Mouse (Mus musculus): Measurements from ENCODE around the gene Flot1.

Gene Flot1

DNA sequence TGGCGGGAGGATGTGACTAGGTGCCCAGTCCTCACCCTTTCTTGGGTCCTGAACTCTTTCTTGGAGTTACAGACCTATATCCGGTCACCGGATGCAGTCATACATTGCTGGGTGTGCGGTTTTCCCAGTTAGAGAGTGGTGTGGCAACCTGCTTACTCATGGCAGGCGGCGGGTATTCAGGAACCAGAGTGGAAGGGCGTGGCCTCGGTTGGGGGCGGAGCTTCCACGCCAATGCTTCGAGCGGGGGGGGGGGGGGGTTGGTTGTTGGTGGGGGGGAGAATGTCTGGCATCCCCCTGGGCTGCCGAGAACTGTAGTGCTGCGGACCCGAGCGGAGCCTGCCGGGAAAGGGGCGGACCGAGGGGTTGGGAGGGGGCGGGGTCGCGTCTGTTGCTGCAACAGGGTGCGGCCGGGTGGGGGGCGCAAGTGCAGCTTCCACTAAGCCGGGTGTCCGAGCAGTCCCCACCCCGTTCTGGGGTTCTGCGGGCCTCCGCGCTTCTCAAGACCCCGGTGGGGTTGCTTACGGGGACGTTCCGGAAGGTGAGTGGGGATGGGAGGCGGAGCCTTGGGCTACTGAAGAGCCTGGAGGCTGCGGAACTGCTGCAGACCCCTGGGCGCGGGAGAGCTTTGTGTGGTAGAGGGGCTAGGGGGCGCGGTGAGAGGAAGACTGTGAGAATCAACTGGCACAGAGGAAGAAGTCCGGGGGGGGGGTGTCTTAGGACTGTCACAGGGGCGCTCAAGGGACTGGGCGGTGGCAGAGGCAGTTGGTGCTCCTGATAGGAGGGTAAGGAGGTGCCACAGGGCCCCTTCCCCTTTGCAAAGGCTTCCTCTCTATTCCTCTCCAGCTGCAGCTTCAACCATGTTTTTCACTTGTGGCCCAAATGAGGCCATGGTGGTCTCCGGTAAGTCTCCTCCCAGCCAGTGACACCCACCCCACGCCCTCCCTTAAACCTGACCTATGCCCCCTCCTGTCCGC is at the start of gene Flot1:
Gene Flot1, plus strand, starts transcription at position 267 of the 974 bp plus-strand sequence.
- DNase-seq (ENCODE audit: extremely low read depth, low read depth) = peak; percentile 95

DNA sequence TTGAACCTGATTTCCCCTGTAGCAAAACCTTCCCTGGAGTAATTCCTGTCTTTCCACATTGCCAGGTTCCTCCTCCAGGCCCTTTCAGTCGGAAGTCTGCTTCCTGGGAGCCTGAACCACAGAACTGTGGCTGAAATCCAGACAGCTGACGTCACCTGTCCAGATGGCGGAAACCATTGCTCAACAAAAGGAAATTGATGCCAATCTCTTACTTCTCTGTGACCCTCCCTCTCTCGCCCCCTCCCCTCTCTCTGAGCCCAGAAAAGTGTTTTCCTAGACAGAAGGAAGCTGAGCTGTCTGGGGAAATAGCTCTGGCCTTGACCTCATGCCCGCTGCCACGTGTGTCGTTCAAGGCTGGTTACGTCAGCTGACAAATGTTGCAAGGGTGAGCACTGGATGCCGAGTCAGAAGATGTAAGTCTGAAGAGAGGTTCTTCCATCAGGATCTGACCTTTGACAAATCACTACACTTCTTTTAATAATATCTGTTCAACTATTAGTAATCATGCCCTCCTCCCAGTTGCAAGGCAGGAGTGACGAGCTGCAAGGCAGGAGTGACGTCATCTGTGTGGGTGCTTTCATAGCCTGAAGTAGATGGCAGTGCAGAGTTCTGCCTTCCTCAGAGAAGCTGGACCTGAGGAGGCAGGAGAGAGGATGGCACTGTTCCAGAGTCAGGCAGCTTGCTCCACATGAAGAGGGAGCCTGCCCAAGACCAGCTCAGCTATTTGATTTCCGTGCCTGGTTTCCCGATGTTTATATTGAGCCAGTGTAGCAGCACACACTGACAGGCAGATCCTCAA is 46.0 kb upstream of the Flot1 start:
- DNase-seq (ENCODE audit: extremely low read depth, low read depth) = no peak

DNA sequence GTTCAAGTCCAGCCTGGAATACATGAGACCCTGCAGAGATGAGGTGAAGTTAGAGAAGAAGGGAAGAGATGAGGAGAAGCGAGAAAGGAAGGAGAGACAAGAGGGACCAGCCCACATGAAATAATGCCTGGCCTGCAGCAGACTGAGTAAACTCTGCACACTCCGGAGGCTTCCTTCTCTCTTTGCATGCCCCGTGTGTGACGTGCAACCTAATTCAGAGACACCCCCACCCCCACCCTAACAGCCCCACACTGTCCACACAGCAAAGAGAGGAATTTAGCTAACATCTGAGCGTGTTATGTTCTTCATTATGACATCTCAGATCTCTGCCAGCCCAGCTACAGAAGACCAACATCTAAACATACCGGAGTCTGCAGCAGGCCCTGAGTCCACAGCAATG is 44.1 kb upstream of the Flot1 start:
- DNase-seq (ENCODE audit: extremely low read depth, low read depth) = no peak

DNA sequence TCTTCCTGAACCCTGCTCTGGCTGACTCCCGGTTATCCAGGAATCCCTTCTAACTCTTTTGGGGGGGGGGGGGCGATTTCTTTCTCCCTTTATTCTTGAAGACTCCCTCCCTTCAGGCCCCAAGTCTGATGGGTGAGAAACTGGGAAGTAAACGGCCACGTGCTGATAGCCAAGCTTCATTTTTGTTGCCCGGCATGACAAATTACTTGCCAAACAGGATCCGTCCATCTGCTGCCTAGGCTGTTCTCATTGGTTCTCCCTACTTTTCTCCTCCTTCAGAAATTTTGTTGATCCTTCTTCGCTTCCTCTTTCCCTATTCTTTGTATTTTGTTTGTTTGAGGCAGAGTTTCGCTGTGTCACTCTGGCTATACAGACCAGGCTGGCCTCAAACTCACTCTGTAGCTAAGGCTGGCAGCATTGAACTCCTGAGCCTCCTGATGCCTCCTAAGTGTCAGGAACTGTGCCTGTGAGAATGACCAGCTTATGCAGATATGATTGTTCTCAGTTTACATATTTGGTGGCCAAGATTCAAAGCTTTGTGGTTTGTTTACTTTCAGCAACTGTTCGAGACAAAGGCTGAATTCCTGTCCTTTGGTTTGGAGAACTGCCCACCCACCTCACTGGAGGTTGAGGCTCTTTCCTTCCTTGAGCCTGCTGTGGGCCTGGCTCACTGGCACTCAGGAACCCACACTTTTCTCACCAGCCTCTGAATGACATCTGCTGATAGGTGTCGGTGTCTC is 43.4 kb upstream of the Flot1 start:
- no peak for DNase-seq (ENCODE audit: extremely low read depth, low read depth)

DNA sequence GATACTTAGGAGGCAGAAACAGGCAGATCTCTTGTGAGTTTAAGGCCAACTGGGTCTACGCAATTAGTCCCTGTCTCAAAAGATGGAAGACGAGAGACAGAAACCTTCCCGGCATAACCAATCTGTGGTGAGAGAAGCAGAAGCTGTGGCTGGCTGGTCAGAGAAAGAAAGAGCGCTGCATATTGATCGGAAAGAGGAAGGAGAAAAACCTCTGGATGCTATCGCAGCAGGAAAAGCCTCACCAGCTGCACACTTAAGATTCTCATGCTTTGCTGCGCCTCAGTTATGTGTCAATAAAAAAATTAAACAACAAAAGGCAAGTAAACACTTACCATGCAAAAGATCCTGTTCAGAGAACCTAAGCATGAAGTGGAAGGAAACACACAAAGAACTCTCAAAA is 42.7 kb upstream of the Flot1 start:
- peak; percentile 88 for DNase-seq (ENCODE audit: extremely low read depth, low read depth)

DNA sequence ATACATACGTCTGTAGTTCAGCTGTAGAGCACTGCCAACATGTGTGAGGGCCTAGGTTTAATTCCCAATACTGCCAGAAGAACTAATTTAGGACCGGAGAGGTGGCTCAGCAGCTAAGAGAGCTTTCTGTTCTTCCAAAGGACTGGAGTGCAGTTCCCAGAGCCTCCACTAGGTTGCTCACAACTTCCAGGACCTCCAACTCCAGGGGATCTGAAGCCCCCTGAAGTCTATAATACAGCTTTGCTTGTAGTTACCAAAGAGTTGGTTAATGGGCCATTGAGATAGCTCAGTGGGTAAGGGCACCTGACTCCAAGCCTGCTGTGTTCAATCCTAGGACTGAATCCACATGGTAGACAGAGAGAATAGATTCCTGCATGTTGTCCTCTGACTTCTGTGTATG is 40.6 kb upstream of the Flot1 start:
- DNase-seq (ENCODE audit: extremely low read depth, low read depth) = no peak

DNA sequence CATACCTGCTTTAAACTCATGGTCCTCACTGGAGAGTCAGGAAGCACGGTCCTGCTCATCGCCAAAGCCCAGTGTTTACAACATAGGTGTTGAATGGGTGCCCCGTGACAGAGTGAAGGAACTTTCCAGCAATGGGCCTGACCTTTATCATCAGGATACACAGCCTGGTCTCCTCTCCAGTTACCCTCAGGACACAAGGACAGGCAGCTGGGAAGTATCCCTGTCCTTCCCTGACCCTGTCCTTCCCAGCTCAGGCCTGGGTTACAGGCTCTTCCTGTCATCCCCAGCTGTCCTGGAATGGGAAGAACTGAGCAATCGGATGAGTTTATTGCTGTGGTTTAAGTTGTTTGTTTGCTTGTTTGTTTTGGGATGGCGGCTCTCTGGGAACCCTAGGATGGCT is 40.1 kb upstream of the Flot1 start:
- no peak for DNase-seq (ENCODE audit: extremely low read depth, low read depth)

DNA sequence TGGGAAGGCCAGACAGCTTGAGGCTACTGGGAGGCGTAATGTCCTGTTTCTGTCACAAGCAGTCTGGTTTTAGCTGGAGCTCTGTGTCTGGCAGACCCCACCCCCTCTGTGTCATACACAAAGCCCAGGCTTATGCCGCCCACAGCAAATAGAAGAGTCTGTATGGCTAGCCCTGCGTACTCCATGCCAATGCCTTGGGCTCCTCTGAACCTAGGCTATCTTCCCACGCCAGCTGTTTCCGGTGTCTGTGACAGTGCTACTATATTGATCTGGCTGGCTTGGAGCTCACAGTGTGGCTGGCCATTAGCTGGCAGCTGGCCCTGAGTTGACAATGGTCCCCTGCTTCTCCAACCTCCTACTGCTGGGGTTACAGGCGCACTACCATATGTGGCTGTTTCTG is 39.1 kb upstream of the Flot1 start:
- DNase-seq (ENCODE audit: extremely low read depth, low read depth) = no peak

DNA sequence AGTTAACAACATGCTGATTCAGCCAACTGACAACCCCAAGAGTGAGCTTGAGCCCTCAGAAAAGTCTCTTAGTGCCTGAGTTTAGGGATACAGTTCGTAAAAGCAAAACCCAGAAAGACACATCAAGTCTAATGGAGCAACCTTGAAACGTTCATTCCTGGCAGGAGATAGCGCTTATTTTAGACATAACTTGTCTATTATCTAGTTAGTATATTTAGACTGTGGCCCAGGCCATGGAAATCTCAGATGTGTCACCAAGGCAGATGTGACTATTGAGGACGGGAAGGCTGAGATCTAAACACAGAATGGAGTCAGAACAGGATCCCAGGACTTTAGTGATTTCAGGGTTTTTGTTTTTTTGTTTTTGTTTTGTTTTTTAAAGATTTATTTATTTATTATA is 37.9 kb upstream of the Flot1 start:
- no peak for DNase-seq (ENCODE audit: extremely low read depth, low read depth)

DNA sequence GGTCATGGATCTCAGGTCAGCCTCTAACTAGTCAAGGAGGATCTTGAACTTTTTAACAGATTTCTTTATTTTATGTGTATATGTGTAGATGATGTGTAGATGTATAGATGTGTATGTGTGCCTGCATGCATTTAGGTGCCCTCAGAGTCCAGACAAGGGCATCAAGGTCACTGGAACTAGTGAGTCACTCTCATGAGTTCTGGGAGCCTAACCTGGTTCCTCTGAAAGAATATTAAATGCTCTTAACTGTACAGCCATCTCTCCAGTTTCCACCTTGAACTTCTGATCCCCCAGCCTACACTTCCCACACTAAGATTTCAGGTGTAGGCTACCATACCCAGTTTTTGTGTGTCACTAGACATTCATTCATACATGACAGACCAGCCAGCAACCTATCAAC is 35.5 kb upstream of the Flot1 start:
- DNase-seq (ENCODE audit: extremely low read depth, low read depth) = no peak

DNA sequence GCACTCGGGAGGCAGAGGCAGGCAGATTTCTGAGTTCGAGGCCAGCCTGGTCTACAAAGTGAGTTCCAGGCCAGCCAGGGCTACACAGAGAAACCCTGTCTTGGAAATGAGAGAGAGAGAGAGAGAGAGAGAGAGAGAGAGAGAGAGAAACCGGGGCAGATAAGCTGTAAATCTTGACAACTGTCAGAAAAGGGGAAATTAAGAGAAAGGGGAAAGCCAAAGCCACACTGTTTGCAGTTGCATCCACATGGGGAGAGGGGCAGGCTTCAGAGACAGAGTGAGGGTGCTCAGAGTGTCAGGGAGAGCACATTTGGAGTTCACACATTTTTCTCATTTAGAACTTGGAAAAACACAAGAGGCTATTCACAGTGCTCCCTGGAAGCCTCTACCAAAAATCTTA is 35.0 kb upstream of the Flot1 start:
- DNase-seq (ENCODE audit: extremely low read depth, low read depth) = peak; percentile 75

DNA sequence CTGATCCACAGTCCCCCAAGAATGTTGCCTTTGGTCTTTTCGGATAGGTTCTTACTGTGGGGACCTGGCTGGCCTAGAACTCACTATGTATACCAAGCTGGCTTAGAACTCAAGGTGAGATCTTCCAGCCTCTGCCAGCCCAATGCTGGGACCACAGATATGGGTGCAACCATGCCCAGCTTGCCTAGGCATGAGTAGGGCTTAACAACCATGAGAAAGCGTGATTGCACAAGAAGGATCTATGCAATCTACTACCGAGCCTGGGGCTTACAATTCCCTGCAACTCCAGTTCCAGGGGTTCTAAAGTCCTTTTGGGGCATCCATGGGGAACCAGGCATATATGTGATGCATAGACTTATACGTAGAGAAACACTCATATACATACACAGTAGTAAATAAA is 32.1 kb upstream of the Flot1 start:
- DNase-seq (ENCODE audit: extremely low read depth, low read depth) = no peak

DNA sequence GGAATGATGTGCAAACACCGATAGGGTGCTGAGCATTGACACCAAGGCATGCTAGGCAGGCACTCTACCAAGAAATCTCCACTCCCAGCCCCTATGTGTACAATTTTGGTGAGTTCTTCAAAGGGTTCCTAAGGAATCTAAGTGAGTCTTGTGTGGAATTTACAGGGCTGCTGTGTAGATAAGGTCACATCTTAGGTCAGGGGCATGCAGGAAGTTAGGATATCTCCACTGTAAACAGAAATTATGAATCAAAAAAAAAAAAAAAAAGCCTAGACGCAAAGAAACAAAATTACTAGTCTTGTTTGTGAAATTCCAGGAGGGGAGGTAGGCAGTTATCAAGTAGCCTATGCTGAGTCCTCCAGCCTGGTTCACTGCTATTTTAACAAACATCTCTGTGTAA is 30.2 kb upstream of the Flot1 start:
- no peak for DNase-seq (ENCODE audit: extremely low read depth, low read depth)

DNA sequence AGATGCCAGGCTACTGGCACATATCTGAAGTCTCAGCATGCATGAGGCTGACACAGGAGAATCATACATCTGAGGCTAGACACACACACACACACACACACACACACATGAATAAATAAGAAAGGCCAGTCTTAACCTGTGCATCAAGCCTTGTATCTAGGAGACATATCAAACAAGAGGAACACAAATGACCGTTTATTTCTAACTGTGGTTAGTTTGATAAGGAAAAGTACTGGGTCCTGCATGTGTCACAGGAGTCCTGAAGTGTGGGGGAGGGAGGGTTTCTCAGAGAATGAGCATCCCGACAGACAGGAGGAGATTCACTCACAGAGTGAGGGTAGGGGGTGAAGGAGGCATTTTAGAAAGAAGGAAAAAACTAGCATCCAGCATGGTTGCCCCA is 27.9 kb upstream of the Flot1 start:
- DNase-seq (ENCODE audit: extremely low read depth, low read depth) = peak; percentile 51

DNA sequence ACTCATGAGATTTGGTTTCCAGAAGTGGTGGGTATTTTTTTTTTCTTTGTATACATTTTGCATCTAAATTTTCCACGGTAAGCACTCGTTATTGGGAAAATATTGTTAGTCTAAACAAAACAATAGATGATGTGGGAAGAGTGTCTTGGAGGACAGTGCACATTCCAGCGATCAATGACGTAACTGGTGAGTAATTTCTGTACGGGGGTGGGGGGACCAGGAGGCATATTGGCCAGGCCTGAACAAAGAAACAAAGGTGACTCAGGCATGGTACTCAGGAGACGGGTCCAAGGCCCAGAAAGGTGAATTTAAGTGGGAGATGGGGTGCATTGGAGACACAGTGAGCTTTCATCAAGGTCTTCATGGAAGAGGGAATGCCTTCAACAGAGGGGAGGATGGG is 27.4 kb upstream of the Flot1 start:
- no peak for DNase-seq (ENCODE audit: extremely low read depth, low read depth)

DNA sequence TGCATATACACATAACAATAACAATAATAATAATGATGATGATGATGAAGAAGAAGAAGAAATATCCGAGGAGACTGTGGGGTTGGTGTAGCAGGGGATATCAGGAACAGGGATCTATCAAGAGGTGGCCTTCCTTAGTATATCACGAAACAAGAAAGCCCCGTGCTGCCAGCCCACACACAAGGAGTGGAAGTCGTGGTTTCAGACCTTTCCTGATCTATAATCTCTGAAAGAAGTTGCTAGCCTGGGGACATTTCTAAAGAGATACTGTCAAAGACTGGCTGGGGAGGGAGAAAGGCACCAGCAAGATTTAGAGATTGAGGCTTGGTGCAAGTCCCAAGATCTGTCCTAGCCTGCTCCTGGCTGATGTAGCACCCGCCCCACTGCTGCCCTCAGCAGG is 26.2 kb upstream of the Flot1 start:
- DNase-seq (ENCODE audit: extremely low read depth, low read depth) = no peak

DNA sequence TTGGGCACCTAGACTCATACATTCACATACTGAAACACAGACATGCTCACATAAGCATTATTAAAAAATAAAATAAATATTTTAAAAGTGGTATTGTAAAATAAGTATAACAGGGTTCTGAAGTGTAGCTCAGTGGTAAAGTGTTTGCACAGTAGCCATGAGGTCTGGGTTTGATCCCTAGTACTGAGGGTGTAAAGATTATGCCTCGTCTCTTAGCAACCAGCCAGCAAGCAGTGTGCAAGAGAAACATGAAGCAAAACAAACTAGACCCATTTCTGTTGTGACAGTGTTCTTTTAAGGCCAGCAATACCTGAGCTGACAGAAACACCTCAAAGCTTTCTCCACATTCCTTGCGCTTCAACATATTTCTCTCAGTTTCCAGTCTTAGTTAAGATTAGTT is 22.1 kb upstream of the Flot1 start:
- DNase-seq (ENCODE audit: extremely low read depth, low read depth) = no peak

DNA sequence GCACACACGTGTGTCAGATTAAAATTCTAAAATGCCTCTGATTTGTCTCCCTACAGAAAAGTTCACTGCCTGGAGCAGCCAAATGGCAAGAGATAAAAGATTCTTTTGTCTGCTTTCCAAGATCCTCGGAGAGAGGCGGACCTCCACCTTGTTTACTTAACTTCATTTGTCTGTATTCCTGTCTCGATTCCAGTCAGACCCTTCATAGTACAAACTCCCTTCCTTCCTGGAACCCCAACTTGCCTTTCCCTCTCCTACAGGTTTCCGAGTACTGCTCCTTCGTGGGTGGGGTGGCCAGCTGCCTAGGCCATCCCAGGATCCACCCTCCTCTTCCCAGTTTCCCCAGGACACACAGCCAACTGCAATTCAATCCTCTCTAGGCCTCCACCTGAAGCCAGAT is 20.0 kb upstream of the Flot1 start:
- no peak for DNase-seq (ENCODE audit: extremely low read depth, low read depth)

DNA sequence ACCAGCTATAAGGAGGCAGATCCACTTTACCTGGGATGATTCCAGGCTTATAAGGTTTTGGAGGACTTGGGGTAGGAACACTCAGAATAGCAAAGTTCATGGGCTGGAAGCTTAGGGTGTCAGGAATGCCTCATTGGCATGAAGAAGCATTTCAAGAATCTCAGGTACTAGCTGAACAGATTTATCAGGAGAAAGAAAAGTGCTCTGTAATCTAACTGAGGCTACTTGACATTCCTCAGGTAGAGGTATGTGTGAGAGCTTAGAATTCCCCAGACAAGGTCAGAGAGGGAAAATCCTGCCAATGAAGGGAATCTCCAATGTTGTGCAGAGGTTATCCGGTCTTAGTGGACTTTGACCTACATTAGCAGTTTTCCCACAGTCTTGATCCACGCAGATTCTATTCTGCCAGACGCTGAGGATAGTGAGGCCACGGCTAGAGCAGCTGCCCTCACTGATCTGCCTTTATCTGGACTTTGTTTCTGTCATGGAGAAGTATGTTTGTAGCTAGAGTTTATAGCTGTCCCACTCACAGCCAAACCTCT is 19.1 kb upstream of the Flot1 start:
- no peak for DNase-seq (ENCODE audit: extremely low read depth, low read depth)

DNA sequence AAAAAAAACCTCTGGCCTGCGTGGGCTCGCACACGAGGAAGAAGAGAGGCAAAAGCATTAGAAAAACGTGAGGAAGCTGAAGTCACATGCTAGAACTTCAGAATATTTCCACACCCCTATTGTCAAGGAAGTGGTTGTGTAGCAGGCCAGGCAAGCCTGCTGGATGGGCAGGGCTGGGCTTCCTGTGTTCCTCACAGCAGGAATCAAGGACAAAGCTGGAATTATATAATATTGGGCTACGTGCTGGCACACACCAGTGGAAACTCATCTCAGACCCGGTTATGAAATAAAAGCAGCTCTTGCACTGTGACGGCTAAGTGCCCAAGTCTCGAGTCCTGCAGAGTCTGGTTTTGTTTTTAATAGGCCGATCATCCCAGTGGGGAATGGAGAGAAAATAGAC is 15.0 kb upstream of the Flot1 start:
- no peak for DNase-seq (ENCODE audit: extremely low read depth, low read depth)

DNA sequence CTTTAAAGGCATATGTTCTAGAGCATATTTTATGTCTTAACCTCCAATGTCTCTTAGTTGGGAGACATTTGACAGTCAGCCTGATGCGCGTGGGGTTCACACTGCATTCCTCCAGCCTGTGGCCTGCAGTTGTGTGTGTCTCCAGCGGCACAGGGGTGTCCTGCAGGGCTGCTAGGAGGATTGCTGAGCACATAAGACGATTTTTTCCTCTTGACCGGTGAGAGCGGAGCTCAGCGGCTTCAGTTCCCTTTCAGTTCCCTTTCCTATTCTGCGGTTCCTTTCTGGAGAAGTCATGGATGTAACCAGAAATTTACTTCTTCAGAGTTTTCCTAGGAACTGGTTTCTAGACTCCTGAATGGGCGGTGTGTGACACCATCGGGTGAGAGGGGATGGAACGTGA is 13.6 kb upstream of the Flot1 start:
- DNase-seq (ENCODE audit: extremely low read depth, low read depth) = no peak
